Mouse (Mus musculus): ENCODE measurements around the gene Phc2.

- TF ChIP-seq CTCF (IDR thresholded peaks at IDR 0.05; ENCODE audit: extremely low read depth, insufficient read length, insufficient replicate concordance, low read depth, low read length): peak; percentile 97; the same call in 1 of the 2 replicates
- TF ChIP-seq POLR2A (IDR thresholded peaks at IDR 0.05; ENCODE audit: low read depth, low read length): no peak
These were observed 122.2 kb downstream of the Phc2 start for GRCm38 (mm10) chr4:128776568-128777289.

Data from small intestine, adult 2 months (tissue).